In genomic region chr16:90283905-90284891, GRCm38 (mm10) we compare ENCODE assay signal across 7 mouse cellular contexts. TPM values are rescaled to one million over a fixed set of nuclear protein-coding genes. Genes with fewer than 3 reads are reported as not detected.
DNase-seq lines count a peak whose midpoint lies in the region; ATAC-seq and TF ChIP-seq lines count a peak whose summit lies in the region.

Gene Scaf4, minus strand, starts transcription at chr16:90284503.

- peak within 1 kb of the TSS; percentile 99 for H3K27ac ChIP-seq in intestine, postnatal 0 days (ENCODE audit: low read depth, low read length)
- peak within 1 kb of the TSS; percentile 98 for H3K27ac ChIP-seq in midbrain, embryonic 12.5 days (replicated peaks)
- peak within 1 kb of the TSS; percentile 65 for H3K27ac ChIP-seq in small intestine, adult 2 months (ENCODE audit: insufficient read depth, low read depth, low read length)

- intact Hi-C loops in left cerebral cortex, postnatal 4 days (cut with DNase I): no loop called here

- TF ChIP-seq POLR2A in small intestine, adult 2 months (IDR thresholded peaks at IDR 0.05; ENCODE audit: low read depth, low read length): peak; percentile 85; the same call in 1 of the 2 replicates

- ATAC-seq in intestine, postnatal 0 days: peak; percentile 94
- ATAC-seq in midbrain, embryonic 12.5 days (ENCODE audit: low FRiP score, low read depth): peak; percentile 99

- H3K9me3 ChIP-seq in intestine, postnatal 0 days (ENCODE audit: control insufficient read depth): no peaks in the 10 kb centered on the region
- H3K9me3 ChIP-seq in midbrain, embryonic 12.5 days: no peaks in the 10 kb centered on the region

- under 1% methylated on average over 73 of the region's 123 CpGs for WGBS in intestine, postnatal 0 days
- WGBS in midbrain, embryonic 12.5 days: under 1% methylated on average over 105 of the region's 123 CpGs
- under 1% methylated on average over 120 of the region's 123 CpGs for whole genome bisulfite sequencing in small intestine, adult 2 months

- peak; percentile 95 for DNase-seq in adrenal gland, adult 8-10 months
- DNase-seq in embryo, embryonic 9.5 days (ENCODE audit: extremely low spot score): peak; percentile 96
- no peak for DNase-seq in gonadal fat pad, adult 2 months (ENCODE audit: low read depth)
- DNase-seq in left cerebral cortex, postnatal 4 days: peak; percentile 96

- no peaks in the 10 kb centered on the region for H3K36me3 ChIP-seq in intestine, postnatal 0 days (ENCODE audit: control insufficient read depth, insufficient read depth)
- 0 out of 2 replicates have a peak, but pooled peaks cover 3% of the 10 kb centered on the region for H3K36me3 ChIP-seq in midbrain, embryonic 12.5 days
- no peaks in the 10 kb centered on the region for H3K36me3 ChIP-seq in small intestine, adult 2 months (ENCODE audit: control insufficient read depth, insufficient read depth, low read length)

- 0 out of 2 replicates have a peak, but pooled peaks have one; percentile 8 for TF ChIP-seq CTCF in intestine, postnatal 0 days (IDR thresholded peaks at IDR 0.05; ENCODE audit: low read depth)
- TF ChIP-seq CTCF in small intestine, adult 2 months (IDR thresholded peaks at IDR 0.05; ENCODE audit: extremely low read depth, insufficient read length, insufficient replicate concordance, low read depth, low read length): no peak

- H3K4me2 ChIP-seq in intestine, postnatal 0 days (replicated peaks; ENCODE audit: low read depth): peak within 1 kb of the TSS; percentile 80
- H3K4me2 ChIP-seq in midbrain, embryonic 12.5 days (replicated peaks): peak within 1 kb of the TSS; percentile 79

- H3K4me3 ChIP-seq in intestine, postnatal 0 days (ENCODE audit: low read depth, low read length): peak within 1 kb of the TSS; percentile 99
- H3K4me3 ChIP-seq in midbrain, embryonic 12.5 days: peak within 1 kb of the TSS; percentile 100
- peak within 1 kb of the TSS; percentile 73 for H3K4me3 ChIP-seq in small intestine, adult 2 months (ENCODE audit: low read depth, low read length)

- H3K27me3 ChIP-seq in intestine, postnatal 0 days (replicated peaks; ENCODE audit: control insufficient read depth, insufficient read depth, low read length): no peaks in the 10 kb centered on the region
- no peaks in the 10 kb centered on the region for H3K27me3 ChIP-seq in midbrain, embryonic 12.5 days
- no peaks in the 10 kb centered on the region for H3K27me3 ChIP-seq in small intestine, adult 2 months (ENCODE audit: control insufficient read depth, insufficient read depth, low read length)

- peak within 1 kb of the TSS; percentile 96 for H3K9ac ChIP-seq in intestine, postnatal 0 days (ENCODE audit: low read depth, low read length)
- H3K9ac ChIP-seq in midbrain, embryonic 12.5 days (replicated peaks): peak within 1 kb of the TSS; percentile 98

- H3K4me1 ChIP-seq in intestine, postnatal 0 days (replicated peaks; ENCODE audit: control insufficient read depth, insufficient read depth, low read length): peaks cover 9% of the 10 kb centered on the region; the same call in 1 of the 2 replicates
- H3K4me1 ChIP-seq in midbrain, embryonic 12.5 days: peaks cover 40% of the 10 kb centered on the region
- peaks cover 19% of the 10 kb centered on the region; the same call in 1 of the 2 replicates for H3K4me1 ChIP-seq in small intestine, adult 2 months (ENCODE audit: control insufficient read depth, insufficient read depth, insufficient read length, low read length)

RNA-seq across cellular contexts. Expression of gene Scaf4, which starts in this region (rescaled TPM):
- total RNA-seq in adrenal gland, adult 8-10 months (2022): 10 to 100 TPM; 33.2 to 72.0 (median 48.3) TPM
- polyA plus RNA-seq in gonadal fat pad, adult 2 months (2012; rRNA removed): 30.0 and 35.2 TPM in 2 replicates
- polyA plus RNA-seq in intestine, postnatal 0 days (2015; fragmentation: Nextera tagmentation; extraction: Ambion mirVana): 9.3 and 11.9 TPM in 2 replicates
- total RNA-seq in left cerebral cortex, postnatal 4 days (2021): 10 to 100 TPM; 59.0 to 69.9 TPM
- polyA plus RNA-seq in midbrain, embryonic 12.5 days (2016; fragmentation: Nextera tagmentation; extraction: Ambion mirVana): 39.8 and 43.8 TPM in 2 replicates
- 20.9 and 43.4 TPM in 2 replicates for polyA plus RNA-seq in small intestine, adult 2 months (2012; rRNA removed)
